Comparison of ENCODE assay signal across 15 mouse cellular contexts in the genomic region with DNA sequence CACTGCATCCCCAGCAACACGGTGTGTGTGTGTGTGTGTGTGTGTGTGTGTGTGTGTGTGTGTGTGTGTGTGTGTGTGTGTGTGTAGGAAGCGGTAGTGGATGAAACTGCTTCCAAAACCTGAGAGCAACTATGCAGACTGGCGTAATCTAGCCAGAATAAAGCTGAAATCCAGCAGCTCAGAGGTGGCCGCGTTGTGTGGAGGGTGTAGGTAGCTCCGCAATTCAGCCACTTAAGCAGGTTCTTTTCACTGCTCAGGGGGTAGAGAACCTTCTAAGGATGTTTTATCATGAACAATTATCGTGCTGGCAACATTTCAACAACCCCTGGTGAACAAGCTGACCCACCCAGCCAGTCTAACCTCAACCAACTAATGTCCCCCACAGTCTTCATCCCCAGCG. TPM values are rescaled to one million over a fixed set of nuclear protein-coding genes. Genes with fewer than 3 reads are reported as not detected.
DNase-seq lines count a peak whose midpoint lies in the region; ATAC-seq and TF ChIP-seq lines count a peak whose summit lies in the region.
"Had no signal": no experiment of that assay in that cellular context is flagged by ENCODE, and none has a peak within 500 bp of the region (broad histone marks: within the 10 kb centered on the region; RNA-seq: fewer than 3 reads in every experiment).

No protein-coding gene starts in this region.

- no peak overlapping the region for H3K27ac ChIP-seq in kidney, embryonic 16.5 days (ENCODE audit: low read length)
- no peak overlapping the region for H3K27ac ChIP-seq in hindbrain, embryonic 10.5 days
- no peak overlapping the region for H3K27ac ChIP-seq in midbrain, embryonic 14.5 days (replicated peaks; ENCODE audit: low read depth, low read length)
- H3K27ac ChIP-seq: heart, adult 2 months; liver, embryonic 12.5 days; stomach, postnatal 0 days had no signal

- no peak for TF ChIP-seq POLR2A in brain, embryonic 14.5 days (IDR thresholded peaks at IDR 0.05; ENCODE audit: borderline replicate concordance, extremely low read depth, insufficient read depth, insufficient read length, poor library complexity, severe bottlenecking)

- H3K4me3 ChIP-seq in kidney, embryonic 16.5 days (ENCODE audit: low read length): no peak overlapping the region
- H3K4me3 ChIP-seq in hindbrain, embryonic 10.5 days: peak overlapping the region; percentile 60; the same call in 1 of the 2 replicates
- peak overlapping the region; percentile 63 for H3K4me3 ChIP-seq in midbrain, embryonic 14.5 days (replicated peaks; ENCODE audit: low read depth, low read length)
- H3K4me3 ChIP-seq: heart, adult 2 months; liver, embryonic 12.5 days had no signal

- no peaks in the 10 kb centered on the region for H3K9me3 ChIP-seq in kidney, embryonic 16.5 days (ENCODE audit: low read length)
- no peaks in the 10 kb centered on the region for H3K9me3 ChIP-seq in hindbrain, embryonic 10.5 days
- no peaks in the 10 kb centered on the region for H3K9me3 ChIP-seq in midbrain, embryonic 14.5 days (ENCODE audit: control insufficient read depth, low read length)
- H3K9me3 ChIP-seq: liver, embryonic 12.5 days had no signal

- intact Hi-C loops in heart, postnatal 10 days (cut with DNase I): loop anchor here (5.0 kb wide), 1 partner anchor 37 kb away; no protein-coding TSS in a partner anchor

- 68% methylated on average over 8 of the region's 8 CpGs for WGBS in kidney, embryonic 16.5 days
- WGBS in hindbrain, embryonic 10.5 days: 65% methylated on average over 7 of the region's 8 CpGs
- WGBS in midbrain, embryonic 14.5 days: 72% methylated on average over 8 of the region's 8 CpGs

- 0 out of 2 replicates have a peak, but pooled peaks have one; percentile 8 for ATAC-seq in kidney, embryonic 16.5 days (ENCODE audit: low FRiP score, low TSS enrichment)
- 0 out of 2 replicates have a peak, but pooled peaks have one; percentile 5 for ATAC-seq in midbrain, embryonic 14.5 days (ENCODE audit: low FRiP score, low TSS enrichment)
- ATAC-seq in megakaryocyte-erythroid progenitor cell, adult 5-6 weeks (replicated peaks; ENCODE audit: low FRiP score, low TSS enrichment, poor library complexity, severe bottlenecking): no peak

- peaks cover 7% of the 10 kb centered on the region; the same call in 1 of the 2 replicates for H3K4me1 ChIP-seq in kidney, embryonic 16.5 days (ENCODE audit: insufficient read depth, low read length)
- peaks cover 12% of the 10 kb centered on the region for H3K4me1 ChIP-seq in hindbrain, embryonic 10.5 days (replicated peaks)
- H3K4me1 ChIP-seq in midbrain, embryonic 14.5 days (ENCODE audit: control insufficient read depth, insufficient read depth, low read length): no peaks in the 10 kb centered on the region

- H3K36me3 ChIP-seq in kidney, embryonic 16.5 days (ENCODE audit: insufficient read depth, low read length): no peaks in the 10 kb centered on the region
- no peaks in the 10 kb centered on the region for H3K36me3 ChIP-seq in hindbrain, embryonic 10.5 days
- no peaks in the 10 kb centered on the region for H3K36me3 ChIP-seq in midbrain, embryonic 14.5 days (ENCODE audit: control insufficient read depth, insufficient read depth, low read length)
- H3K36me3 ChIP-seq: liver, embryonic 12.5 days had no signal

- peaks cover 6% of the 10 kb centered on the region for H3K27me3 ChIP-seq in kidney, embryonic 16.5 days (ENCODE audit: insufficient read depth, low read length)
- H3K27me3 ChIP-seq in hindbrain, embryonic 10.5 days (ENCODE audit: insufficient read depth, poor library complexity, severe bottlenecking): peaks cover 18% of the 10 kb centered on the region
- peaks cover 3% of the 10 kb centered on the region; the same call in 1 of the 2 replicates for H3K27me3 ChIP-seq in midbrain, embryonic 14.5 days (ENCODE audit: control insufficient read depth, insufficient read depth, low read length)

- H3K4me2 ChIP-seq in kidney, embryonic 16.5 days (replicated peaks; ENCODE audit: low read depth, low read length): no peak overlapping the region
- H3K4me2 ChIP-seq in midbrain, embryonic 14.5 days (ENCODE audit: low read length): peak overlapping the region; percentile 81

- no peak overlapping the region for H3K9ac ChIP-seq in kidney, embryonic 16.5 days (replicated peaks; ENCODE audit: low read length)
- peak overlapping the region; percentile 65; the same call in 1 of the 2 replicates for H3K9ac ChIP-seq in midbrain, embryonic 14.5 days (replicated peaks; ENCODE audit: low read length)
- H3K9ac ChIP-seq: liver, embryonic 12.5 days had no signal

- no peak for TF ChIP-seq CTCF in brain, embryonic 14.5 days (IDR thresholded peaks at IDR 0.05; ENCODE audit: borderline replicate concordance, extremely low read depth, insufficient read depth, insufficient read length)

- no peak for DNase-seq in kidney, postnatal 36 days
- DNase-seq in brain, embryonic 14.5 days (ENCODE audit: low read depth): peak; percentile 29
- no peak for DNase-seq in hindbrain, embryonic 10.5 days (ENCODE audit: low spot score)
- peak; percentile 31 for DNase-seq in midbrain, embryonic 14.5 days
- no peak for DNase-seq in testis, postnatal 14 days (ENCODE audit: low spot score)
- DNase-seq in heart, postnatal 10 days: no peak

RNA-seq across cellular contexts. Expression of a gene that starts 1.2 kb away (rescaled TPM):
- polyA plus RNA-seq in kidney, embryonic 16.5 days (2015; fragmentation: Nextera tagmentation; extraction: Ambion mirVana): not detected in 2 replicates
- polyA plus RNA-seq in brain, embryonic 14.5 days (2012; rRNA removed): 4.0 and 5.9 TPM in 2 replicates
- polyA plus RNA-seq in hindbrain, embryonic 10.5 days (2016; fragmentation: Nextera tagmentation; extraction: Ambion mirVana): 0.21 and 0.39 TPM in 2 replicates
- polyA plus RNA-seq in midbrain, embryonic 14.5 days (2014; fragmentation: Nextera tagmentation; extraction: Ambion mirVana): 13.1 and 15.5 TPM in 2 replicates
- total RNA-seq in heart, postnatal 10 days (2021): not detected
- not detected in 2 replicates for total RNA-seq in megakaryocyte-erythroid progenitor cell, adult 5-6 weeks (2014; fragmentation: Nextera tagmentation)
- not detected in 2 replicates for total RNA-seq in megakaryocyte-erythroid progenitor cell, adult 5-6 weeks (2017)
- total RNA-seq: adrenal gland, postnatal 14 days; heart, adult 2 months; megakaryocyte, adult 5-6 weeks had no signal
- polyA plus RNA-seq: C2C12; heart, adult 2 months; Patski had no signal

Comparison
In these comparisons a context has a peak if more than half of its experiments do, and no peak if none do; other contexts are left out.
1. DNase-seq: peak in brain, embryonic 14.5 days (single experiment) and midbrain, embryonic 14.5 days (single experiment); none in kidney, postnatal 36 days (0 of 2), hindbrain, embryonic 10.5 days (single experiment), testis, postnatal 14 days (single experiment) and heart, postnatal 10 days (0 of 2).